Mouse (Mus musculus) hindbrain, embryonic 12.5 days (tissue): ENCODE measurements around the gene Trat1. TPM values are rescaled to one million over a fixed set of nuclear protein-coding genes. Genes with fewer than 3 reads are reported as not detected.

Experiments used
- polyA plus RNA-seq: library from polyadenylated mRNA; unstranded; fragments of >200 nt; fragmentation: Nextera tagmentation; extraction: Ambion mirVana; gene quantifications from 2 replicates; pipeline ENCODE4 v1.2.1, GENCODE M21; 2016

Gene Trat1
- polyA plus RNA-seq, 1 experiment from 2014 or later = not detected

Other genes starting within 250 kb of the Trat1 start
- not detected in 2 replicates for gene Retnlb, start 44.8 kb upstream of the Trat1 start, polyA plus RNA-seq
- gene Retnla, start 70.5 kb upstream of the Trat1 start, polyA plus RNA-seq = not detected in 2 replicates
- 0.39 TPM in 1 of 2 replicates, not detected in the other for gene Retnlg, start 100.6 kb upstream of the Trat1 start, polyA plus RNA-seq
- 44.9 and 56.1 TPM in 2 replicates for gene Dzip3, start 222.1 kb upstream of the Trat1 start, polyA plus RNA-seq
- 27.2 and 27.9 TPM in 2 replicates for gene Cip2a, start 222.2 kb upstream of the Trat1 start, polyA plus RNA-seq